Mouse (Mus musculus): ENCODE measurements at regions not wholly inside any gene's neighbourhood (a gene's known extent, or its start where the extent isn't known, plus 50 kb on each side); places are given as distances from the start of the nearest gene placed in this dataset.

DNA sequence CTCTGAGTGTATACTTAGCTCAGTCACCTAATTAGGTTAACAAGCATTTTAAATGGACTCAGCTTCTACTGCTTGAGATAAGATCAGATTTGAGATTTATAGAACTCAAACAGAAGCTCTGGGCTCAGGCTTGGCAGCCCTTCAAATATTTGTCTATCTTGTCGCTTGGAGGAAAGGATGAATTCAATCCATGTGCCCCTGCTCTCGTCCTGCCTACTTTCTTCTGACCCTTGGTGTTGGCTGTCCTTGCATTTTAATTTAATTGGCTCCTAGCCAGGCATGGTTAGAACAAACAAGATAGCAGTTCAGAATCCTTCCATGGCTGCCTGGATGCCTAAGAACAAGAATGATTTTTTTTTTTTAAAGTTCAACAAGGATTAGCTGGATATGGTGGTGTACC is 137.2 kb downstream of the Trim33 start:
- TF ChIP-seq EP300 (IDR thresholded peaks at IDR 0.05; ENCODE audit: insufficient read depth, low read depth, low read length) (no peak), CTCF (IDR thresholded peaks at IDR 0.05) (no peak)
